Mouse (Mus musculus) spleen, adult 10 weeks (tissue): ENCODE data around the gene Fam107b. TPM values are rescaled to one million over a fixed set of nuclear protein-coding genes. Genes with fewer than 3 reads are reported as not detected.

Experiments
- polyA plus RNA-seq: library from polyadenylated mRNA; stranded (reverse); fragments of 350-450 nt; fragmentation: Illumina TruSeq; extraction: RNeasy Lipid Tissue Mini Kit (QIAGEN cat#74804); gene quantifications from one replicate; pipeline ENCODE4 v1.2.3, GENCODE M21; 2015; ENCODE audit warnings: low replicate concordance; ENCODE audit not compliant: insufficient read depth

The Fam107b gene
- 335 TPM for polyA plus RNA-seq

DNA sequence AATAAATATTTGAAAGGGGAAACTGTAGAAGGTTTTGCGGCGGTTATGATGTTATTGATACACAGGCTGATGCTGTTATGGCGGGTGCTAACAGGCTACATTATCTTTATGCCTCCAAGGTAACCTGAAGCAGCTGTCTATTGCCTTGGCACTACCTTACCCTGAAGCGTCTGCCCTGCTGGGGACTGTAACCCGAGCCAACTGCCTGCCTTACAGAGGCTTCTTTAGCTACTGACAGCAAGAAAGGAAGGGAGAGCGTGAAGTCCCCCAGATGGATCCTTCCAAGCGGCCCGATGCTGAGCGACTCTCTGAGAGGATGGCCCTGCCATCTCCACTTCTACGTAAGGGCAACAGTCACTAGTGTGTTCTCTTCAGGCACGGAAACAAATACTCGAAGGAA lies at the start of gene Fam107b:
Fam107b (plus strand) TSS at position 303 of the 400 bp plus-strand sequence.

Other genes starting within 250 kb of the Fam107b start
- 16.1 TPM for gene Rpp38, start 237.8 kb upstream of the Fam107b start, polyA plus RNA-seq
- not detected for gene Acbd7, start 234.3 kb upstream of the Fam107b start, polyA plus RNA-seq
- not detected for gene Olah, start 173.3 kb upstream of the Fam107b start, polyA plus RNA-seq
- gene Meig1, start 147.8 kb upstream of the Fam107b start, polyA plus RNA-seq: not detected
- 43.2 TPM for gene Dclre1c, start 146.4 kb upstream of the Fam107b start, polyA plus RNA-seq
- gene Suv39h2, start 95.5 kb upstream of the Fam107b start, polyA plus RNA-seq: 2.9 TPM
- gene Gm45902, start 57.7 kb upstream of the Fam107b start, polyA plus RNA-seq: 3.5 TPM
- gene Hspa14, start 57.7 kb upstream of the Fam107b start, polyA plus RNA-seq: 88.9 TPM
- gene Cdnf, start 57.5 kb upstream of the Fam107b start, polyA plus RNA-seq: 1.6 TPM